Mouse (Mus musculus) kidney, embryonic 15.5 days (tissue): ENCODE results near the gene Zscan2. TPM values are rescaled to one million over a fixed set of nuclear protein-coding genes. Genes with fewer than 3 reads are reported as not detected.
A peak's percentile ranks its signal among the peaks of the same experiment; 100 is the strongest.

Experiments used
- ATAC-seq: fragments of 200-750 bp; cut with Nextera tagmentation; replicated peaks from 2 replicates; pipeline ENCODE4 v1.8.0; 2017; ENCODE audit warnings: moderate TSS enrichment; ENCODE audit not compliant: low FRiP score
- H3K27ac ChIP-seq: fragments of 300-500 bp; sonication (generic); 2 replicates; pipeline ENCODE4 v1.5.1; 2015; ENCODE audit warnings: mild to moderate bottlenecking, inconsistent platforms
- H3K27me3 ChIP-seq: fragments of 300-500 bp; sonication (generic); 2 replicates; pipeline ENCODE4 v1.6.1; 2015; ENCODE audit warnings: inconsistent platforms
- H3K36me3 ChIP-seq: fragments of 300-500 bp; sonication (generic); 2 replicates; pipeline ENCODE4 v1.6.1; 2015; ENCODE audit warnings: inconsistent platforms
- H3K4me1 ChIP-seq: fragments of 300-500 bp; sonication (generic); 2 replicates; pipeline ENCODE4 v1.6.1; 2015; ENCODE audit warnings: inconsistent platforms
- H3K4me2 ChIP-seq: fragments of 300-500 bp; sonication (generic); 2 replicates; pipeline ENCODE4 v1.6.1; 2015; ENCODE audit warnings: moderate library complexity, mild to moderate bottlenecking, inconsistent platforms
- H3K4me3 ChIP-seq: fragments of 300-500 bp; sonication (generic); replicated peaks from 2 replicates; pipeline ENCODE4 v1.5.1; 2015; ENCODE audit warnings: mild to moderate bottlenecking, inconsistent platforms
- H3K9ac ChIP-seq: fragments of 300-500 bp; sonication (generic); 2 replicates; pipeline ENCODE4 v1.6.1; 2015; ENCODE audit warnings: mild to moderate bottlenecking, inconsistent platforms
- H3K9me3 ChIP-seq: fragments of 300-500 bp; sonication (generic); replicated peaks from 2 replicates; pipeline ENCODE4 v1.6.1; 2016; ENCODE audit warnings: inconsistent platforms
- WGBS: fragments of 180-500 bp; shearing (Covaris S2); methylation state at CpG from one replicate; pipeline ENCODE4 v1.1.7; 2015; ENCODE audit warnings: mixed read lengths; 5-methylcytosine and 5-hydroxymethylcytosine counted together
- polyA plus RNA-seq: library from polyadenylated mRNA; unstranded; fragments of >200 nt; fragmentation: Nextera tagmentation; extraction: Ambion mirVana; gene quantifications from 2 replicates; pipeline ENCODE4 v1.2.1, GENCODE M21; 2015

Zscan2 gene
- polyA plus RNA-seq, 1 experiment from 2014 or later, result 2.9 TPM

GRCm38 (mm10) chr7:80864831-80865230 lies 4.1 kb downstream of the Zscan2 start:
- peaks cover 63% of the 10 kb centered on the region for H3K36me3 ChIP-seq
- no peak overlapping the region for H3K9ac ChIP-seq
- H3K9me3 ChIP-seq, result no peaks in the 10 kb centered on the region
- H3K4me2 ChIP-seq, result 0 out of 2 replicates have a peak overlapping the region, but pooled peaks have one; percentile 16
- H3K27me3 ChIP-seq, result no peaks in the 10 kb centered on the region
- 65% methylated on average over 8 of the region's 8 CpGs for WGBS
- H3K4me1 ChIP-seq, result peaks cover 52% of the 10 kb centered on the region
- H3K27ac ChIP-seq, result peak overlapping the region; percentile 75
- H3K4me3 ChIP-seq, result no peak overlapping the region
- no peak for ATAC-seq

- no peak for ATAC-seq
- no peak overlapping the region for H3K9ac ChIP-seq
- no peaks in the 10 kb centered on the region for H3K27me3 ChIP-seq
- 84% methylated on average over 7 of the region's 7 CpGs for WGBS
- no peaks in the 10 kb centered on the region for H3K9me3 ChIP-seq
- H3K4me3 ChIP-seq, result no peak overlapping the region
- peaks cover 70% of the 10 kb centered on the region for H3K36me3 ChIP-seq
- peak overlapping the region; percentile 75 for H3K27ac ChIP-seq
- peaks cover 49% of the 10 kb centered on the region for H3K4me1 ChIP-seq
- 0 out of 2 replicates have a peak overlapping the region, but pooled peaks have one; percentile 16 for H3K4me2 ChIP-seq
These were observed 4.8 kb downstream of the Zscan2 start for GRCm38 (mm10) chr7:80865521-80865920.

DNA sequence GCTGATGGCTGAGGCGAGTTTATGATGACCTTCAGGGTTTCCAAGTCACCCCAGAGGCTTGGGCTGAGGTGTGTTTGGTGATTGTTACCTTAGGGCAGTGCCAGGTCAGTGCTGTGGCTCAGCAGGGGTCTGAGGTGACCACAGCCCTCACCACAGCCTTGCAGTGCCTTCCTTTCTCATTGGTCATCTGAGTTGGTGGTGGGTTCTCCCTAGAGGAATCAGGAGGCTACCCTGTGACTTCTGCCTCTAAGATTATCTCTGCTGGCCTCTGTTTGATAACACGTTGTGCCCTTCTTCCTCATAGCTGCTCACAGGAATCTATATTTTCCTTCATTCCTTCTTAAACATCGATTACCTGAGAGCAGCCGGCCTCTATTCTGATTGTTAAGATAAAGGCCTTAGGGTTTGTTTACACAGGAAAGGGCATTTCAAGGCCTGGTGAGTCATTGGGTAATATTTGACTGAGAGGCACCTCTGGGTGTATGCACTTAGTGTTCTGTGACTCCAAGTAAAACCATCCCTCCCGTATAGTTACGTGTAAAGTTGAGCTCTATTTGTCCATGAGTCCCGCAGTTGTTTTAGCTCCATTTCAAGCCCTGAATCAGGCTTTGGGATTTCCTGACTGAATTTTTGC lies 5.9 kb downstream of the Zscan2 start:
- H3K27me3 ChIP-seq, result no peaks in the 10 kb centered on the region
- H3K4me1 ChIP-seq, result peaks cover 47% of the 10 kb centered on the region
- H3K4me3 ChIP-seq, result no peak overlapping the region
- WGBS, result 69% methylated on average over 7 of the region's 7 CpGs
- H3K4me2 ChIP-seq, result no peak overlapping the region
- H3K27ac ChIP-seq, result peak overlapping the region; percentile 57
- H3K36me3 ChIP-seq, result peaks cover 80% of the 10 kb centered on the region
- no peak overlapping the region for H3K9ac ChIP-seq
- peak; percentile 68; the same call in 1 of the 2 replicates for ATAC-seq
- no peaks in the 10 kb centered on the region for H3K9me3 ChIP-seq

DNA sequence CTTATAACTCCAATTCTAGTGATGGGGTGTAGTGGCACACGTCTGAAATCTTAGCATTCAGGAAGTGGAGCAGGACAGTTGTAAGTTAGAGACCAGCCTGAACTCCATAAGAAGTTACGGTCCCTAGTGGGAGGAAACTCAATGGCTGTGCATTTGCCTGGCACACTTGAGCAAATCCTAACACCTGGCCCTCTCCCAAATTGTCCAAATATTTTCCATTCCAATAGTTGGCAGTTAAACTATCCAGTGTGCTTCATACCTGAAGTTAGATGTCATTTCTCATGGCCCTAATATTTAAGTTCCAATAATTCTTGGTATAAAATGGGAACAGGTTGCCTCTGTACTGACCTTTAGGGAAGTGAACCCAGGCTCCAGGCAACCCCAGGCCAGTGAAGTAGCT lies 8.0 kb downstream of the Zscan2 start:
- Histone ChIP-seq H3K27ac (no peak overlapping the region), H3K4me2 (no peak overlapping the region), H3K27me3 (no peaks in the 10 kb centered on the region), H3K4me3 (no peak overlapping the region), H3K9me3 (no peaks in the 10 kb centered on the region), H3K4me1 (peaks cover 28% of the 10 kb centered on the region), H3K9ac (no peak overlapping the region), H3K36me3 (peaks cover 91% of the 10 kb centered on the region)
- ATAC-seq, result no peak
- 90% methylated on average over 2 of the region's 2 CpGs for WGBS

DNA sequence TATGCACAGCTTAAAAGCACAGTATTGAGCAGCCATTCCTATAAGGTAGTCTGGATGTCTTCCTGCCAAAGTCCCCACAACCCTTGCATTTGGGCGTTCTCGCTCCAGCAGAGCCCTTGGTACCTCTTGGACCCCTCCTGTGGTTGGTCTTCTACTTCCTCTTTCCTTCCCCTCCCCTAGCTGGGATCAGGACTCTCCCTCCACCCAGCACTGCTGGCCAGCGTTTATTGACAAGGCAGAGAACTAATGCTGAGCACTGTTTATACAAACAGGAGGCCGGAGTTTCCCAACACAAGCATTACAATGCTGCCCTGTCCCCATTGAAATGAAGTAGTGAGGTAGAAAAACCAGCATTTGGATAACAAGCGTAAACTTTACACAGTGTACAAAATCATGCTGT lies 12.3 kb downstream of the Zscan2 start:
- ATAC-seq, result no peak
- H3K9ac ChIP-seq, result no peak overlapping the region
- H3K4me3 ChIP-seq, result no peak overlapping the region
- WGBS, result 87% methylated on average over 5 of the region's 5 CpGs
- no peak overlapping the region for H3K4me2 ChIP-seq
- no peaks in the 10 kb centered on the region for H3K4me1 ChIP-seq
- no peaks in the 10 kb centered on the region for H3K27me3 ChIP-seq
- H3K36me3 ChIP-seq, result peaks cover 97% of the 10 kb centered on the region
- no peak overlapping the region for H3K27ac ChIP-seq
- no peaks in the 10 kb centered on the region for H3K9me3 ChIP-seq

DNA sequence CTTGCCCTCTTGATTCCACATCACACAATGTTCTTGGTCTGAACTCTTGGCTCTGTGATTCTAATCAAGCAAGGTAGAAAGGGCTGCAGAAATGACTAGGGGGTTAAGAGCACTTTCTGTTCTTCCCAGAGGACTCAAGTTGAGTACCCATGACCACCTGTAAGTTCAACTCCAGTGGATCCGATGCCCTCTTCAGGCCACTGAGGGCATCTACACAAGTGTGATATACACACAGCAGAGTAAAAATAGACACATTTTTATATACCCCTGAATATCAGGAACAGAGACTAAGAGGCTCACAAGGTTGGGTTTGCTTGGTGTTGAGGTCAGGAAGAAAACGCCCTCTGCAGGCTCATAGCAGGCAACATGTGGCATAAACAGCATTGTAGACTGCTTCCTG lies 12.9 kb downstream of the Zscan2 start:
- H3K9ac ChIP-seq, result no peak overlapping the region
- H3K36me3 ChIP-seq, result peaks cover 93% of the 10 kb centered on the region
- no peak for ATAC-seq
- no peak overlapping the region for H3K4me2 ChIP-seq
- H3K4me3 ChIP-seq, result no peak overlapping the region
- H3K4me1 ChIP-seq, result no peaks in the 10 kb centered on the region
- H3K27me3 ChIP-seq, result no peaks in the 10 kb centered on the region
- WGBS, result 95% methylated on average over 2 of the region's 2 CpGs
- no peak overlapping the region for H3K27ac ChIP-seq
- H3K9me3 ChIP-seq, result no peaks in the 10 kb centered on the region

- peaks cover 75% of the 10 kb centered on the region for H3K36me3 ChIP-seq
- 54% methylated on average over 37 of the region's 37 CpGs for WGBS
These were observed 15.0 kb downstream of the Zscan2 start for GRCm38 (mm10) chr7:80875727-80876126.

GRCm38 (mm10) chr7:80882830-80883505 lies 22.2 kb downstream of the Zscan2 start:
- no peak overlapping the region for H3K27ac ChIP-seq
- WGBS, result 21% methylated on average over 14 of the region's 14 CpGs

More at GRCm38 (mm10) chr7:80875727-80876126, 15.0 kb downstream of the Zscan2 start:
- 0 out of 2 replicates have a peak, but pooled peaks have one; percentile 30 for ATAC-seq
- H3K4me1 ChIP-seq, result no peaks in the 10 kb centered on the region
- no peak overlapping the region for H3K9ac ChIP-seq
- H3K4me2 ChIP-seq, result no peak overlapping the region
- no peak overlapping the region for H3K27ac ChIP-seq
- no peak overlapping the region for H3K4me3 ChIP-seq
- no peaks in the 10 kb centered on the region for H3K9me3 ChIP-seq
- H3K27me3 ChIP-seq, result no peaks in the 10 kb centered on the region

DNA sequence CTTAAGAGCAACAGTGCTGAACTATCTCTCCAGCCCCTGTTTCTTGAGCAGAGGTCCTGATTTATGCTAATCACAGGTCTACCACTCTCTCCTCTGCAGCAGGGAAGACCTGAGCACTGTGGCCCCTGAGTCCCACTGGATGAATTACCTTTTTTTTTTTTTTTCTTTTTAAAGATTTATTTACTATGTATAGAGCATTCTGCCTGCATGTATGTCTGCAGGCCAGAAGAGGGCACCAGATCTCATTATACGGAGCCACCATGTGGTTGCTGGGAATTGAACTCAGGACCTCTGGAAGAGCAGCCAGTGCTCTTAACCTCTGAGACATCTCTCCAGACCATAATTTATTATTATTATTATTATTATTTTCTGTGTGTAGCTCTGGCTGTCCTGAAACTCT lies 24.9 kb downstream of the Zscan2 start:
- no peaks in the 10 kb centered on the region for H3K9me3 ChIP-seq
- H3K27me3 ChIP-seq, result no peaks in the 10 kb centered on the region
- 24% methylated on average over 1 of the region's 1 CpGs for whole genome bisulfite sequencing
- no peak for ATAC-seq
- peaks cover 21% of the 10 kb centered on the region for H3K4me1 ChIP-seq
- H3K27ac ChIP-seq, result no peak overlapping the region
- H3K4me3 ChIP-seq, result no peak overlapping the region
- no peak overlapping the region for H3K9ac ChIP-seq
- peaks cover 9% of the 10 kb centered on the region for H3K36me3 ChIP-seq
- H3K4me2 ChIP-seq, result no peak overlapping the region

More at GRCm38 (mm10) chr7:80882830-80883505, 22.2 kb downstream of the Zscan2 start:
- no peaks in the 10 kb centered on the region for H3K27me3 ChIP-seq
- peaks cover 9% of the 10 kb centered on the region for H3K4me1 ChIP-seq
- H3K4me2 ChIP-seq, result peak overlapping the region; percentile 50
- peak overlapping the region; percentile 21 for H3K4me3 ChIP-seq
- H3K36me3 ChIP-seq, result peaks cover 5% of the 10 kb centered on the region
- H3K9ac ChIP-seq, result no peak overlapping the region
- no peaks in the 10 kb centered on the region for H3K9me3 ChIP-seq
- peak; percentile 88 for ATAC-seq

GRCm38 (mm10) chr7:80888595-80888994 lies 27.9 kb downstream of the Zscan2 start:
- 77% methylated on average over 7 of the region's 7 CpGs for WGBS
- ATAC-seq, result 0 out of 2 replicates have a peak, but pooled peaks have one; percentile 5
- Histone ChIP-seq H3K4me1 (peaks cover 13% of the 10 kb centered on the region), H3K36me3 (peaks cover 38% of the 10 kb centered on the region), H3K4me3 (no peak overlapping the region), H3K9ac (no peak overlapping the region), H3K4me2 (no peak overlapping the region), H3K27me3 (no peaks in the 10 kb centered on the region), H3K9me3 (no peaks in the 10 kb centered on the region), H3K27ac (peak overlapping the region; percentile 70)

DNA sequence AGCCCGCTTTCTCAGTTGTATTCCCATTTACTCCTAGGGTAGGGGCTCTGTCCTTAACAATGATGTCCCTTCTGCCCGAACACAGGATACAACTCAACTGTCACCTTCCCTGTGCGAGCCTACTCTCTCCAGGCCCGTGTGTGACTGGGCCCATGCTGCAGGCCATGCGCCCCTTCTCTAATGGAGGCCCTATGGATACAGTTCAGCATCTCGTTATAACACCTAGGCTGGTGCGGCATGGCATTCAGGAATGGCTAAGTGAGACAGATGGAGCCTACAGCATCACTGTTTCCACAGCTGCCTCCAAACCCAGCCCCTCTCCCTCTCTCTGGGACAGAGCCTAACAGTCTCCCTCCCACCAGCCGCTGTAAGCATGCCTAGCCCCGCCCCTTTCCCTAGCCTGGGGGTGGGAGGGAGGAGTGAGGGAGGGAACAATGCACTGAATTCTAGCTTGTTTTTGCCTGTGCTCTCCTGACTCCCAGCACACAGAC lies 28.3 kb downstream of the Zscan2 start:
- Histone ChIP-seq H3K27ac (peak overlapping the region; percentile 70), H3K4me3 (no peak overlapping the region), H3K4me2 (no peak overlapping the region), H3K27me3 (no peaks in the 10 kb centered on the region), H3K9ac (no peak overlapping the region), H3K4me1 (peaks cover 13% of the 10 kb centered on the region), H3K9me3 (no peaks in the 10 kb centered on the region), H3K36me3 (peaks cover 43% of the 10 kb centered on the region)
- ATAC-seq, result peak; percentile 73
- WGBS, result 50% methylated on average over 9 of the region's 9 CpGs

DNA sequence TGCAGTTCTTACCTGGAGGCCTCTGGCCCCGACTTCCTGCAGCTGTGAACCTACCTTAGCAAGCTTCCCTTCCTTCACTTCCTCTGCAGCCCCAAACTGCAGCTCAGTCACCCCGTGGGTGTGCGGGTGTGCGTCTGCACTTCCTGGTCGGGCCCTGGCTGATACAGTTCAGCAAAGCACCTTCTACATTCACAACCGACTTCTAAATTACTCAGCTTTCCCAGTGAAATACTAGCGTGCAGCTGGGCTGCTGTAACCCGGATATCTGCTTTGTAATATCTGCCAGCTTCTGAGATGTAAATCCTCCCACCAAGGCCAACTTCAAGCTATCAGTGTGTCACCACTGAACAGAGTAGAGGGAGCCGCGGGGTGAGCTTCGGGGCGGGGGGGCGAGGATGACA lies 29.1 kb downstream of the Zscan2 start:
- no peak for ATAC-seq
- Histone ChIP-seq H3K9me3 (no peaks in the 10 kb centered on the region), H3K4me1 (peaks cover 13% of the 10 kb centered on the region), H3K4me3 (no peak overlapping the region), H3K27ac (peak overlapping the region; percentile 70), H3K4me2 (no peak overlapping the region), H3K36me3 (peaks cover 51% of the 10 kb centered on the region), H3K9ac (no peak overlapping the region), H3K27me3 (no peaks in the 10 kb centered on the region)
- 70% methylated on average over 13 of the region's 13 CpGs for WGBS
